In genomic region chr14:55015767-55016111, GRCm38 (mm10) we compare ENCODE assay signal across 9 mouse cellular contexts. TPM values are rescaled to one million over a fixed set of nuclear protein-coding genes. Genes with fewer than 3 reads are reported as not detected.
DNase-seq lines count a peak whose midpoint lies in the region; ATAC-seq and TF ChIP-seq lines count a peak whose summit lies in the region.
"Had no signal": no experiment of that assay in that cellular context is flagged by ENCODE, and none has a peak within 500 bp of the region (broad histone marks: within the 10 kb centered on the region; RNA-seq: fewer than 3 reads in every experiment).

No protein-coding gene starts in this region.

- H3K4me3 ChIP-seq in gastrocnemius, adult 2 months = peak overlapping the region; percentile 82
- H3K4me3 ChIP-seq in thymus, adult 2 months (ENCODE audit: control insufficient read depth, insufficient read depth, low read length) = peak overlapping the region; percentile 59
- H3K4me3 ChIP-seq in liver, adult 2 months (ENCODE audit: insufficient read depth, low read depth, low read length) = peak overlapping the region; percentile 65
- H3K4me3 ChIP-seq in stomach, embryonic 16.5 days (replicated peaks; ENCODE audit: low read length) = peak overlapping the region; percentile 84

- H3K27ac ChIP-seq in gastrocnemius, adult 2 months = peak overlapping the region; percentile 91
- H3K27ac ChIP-seq in thymus, adult 2 months (ENCODE audit: control insufficient read depth, insufficient read depth, low read length) = peak overlapping the region; percentile 3
- peak overlapping the region; percentile 65 for H3K27ac ChIP-seq in liver, adult 2 months (replicated peaks; ENCODE audit: insufficient read depth, low read depth, low read length)
- peak overlapping the region; percentile 88 for H3K27ac ChIP-seq in stomach, embryonic 16.5 days (ENCODE audit: low read length)

- peak; percentile 44 for DNase-seq in gastrocnemius, adult 2 months
- DNase-seq in gastrocnemius, adult 8-10 months (ENCODE audit: low spot score in 2 of 2) = no peak
- no peak for DNase-seq in thymus, adult 2 months
- no peak for DNase-seq in thymus, postnatal 14 days
- DNase-seq in liver, adult 2 months (ENCODE audit: extremely low read depth, low read depth, low spot score) = no peak
- DNase-seq in urinary bladder, postnatal 14 days (ENCODE audit: low spot score) = no peak
- no peak for DNase-seq in layer of hippocampus, postnatal 14 days (ENCODE audit: low spot score in 2 of 2)

- peak overlapping the region; percentile 82 for H3K4me2 ChIP-seq in stomach, embryonic 16.5 days (ENCODE audit: low read depth, low read length)

- H3K9ac ChIP-seq in liver, adult 2 months (ENCODE audit: low read depth, low read length) = peak overlapping the region; percentile 76
- H3K9ac ChIP-seq in stomach, embryonic 16.5 days (ENCODE audit: low read length) = peak overlapping the region; percentile 89

- TF ChIP-seq CTCF in gastrocnemius, adult 2 months (IDR thresholded peaks at IDR 0.05) = no peak
- no peak for TF ChIP-seq CTCF in thymus, adult 2 months (IDR thresholded peaks at IDR 0.05; ENCODE audit: borderline replicate concordance, control insufficient read depth, extremely low read depth, insufficient read depth, low read length, poor library complexity)
- TF ChIP-seq CTCF in liver, adult 2 months (IDR thresholded peaks at IDR 0.05; ENCODE audit: low read depth, low read length) = no peak

- WGBS in thymus, adult 2 months = under 1% methylated on average over 17 of the region's 17 CpGs
- under 1% methylated on average over 17 of the region's 17 CpGs for WGBS in liver, adult 2 months
- WGBS in stomach, embryonic 16.5 days = under 1% methylated on average over 17 of the region's 17 CpGs

- H3K27me3 ChIP-seq in thymus, adult 2 months (ENCODE audit: control insufficient read depth, insufficient read depth, low read length) = no peaks in the 10 kb centered on the region
- no peaks in the 10 kb centered on the region for H3K27me3 ChIP-seq in liver, adult 2 months (ENCODE audit: control insufficient read depth, insufficient read depth, low read length)
- no peaks in the 10 kb centered on the region for H3K27me3 ChIP-seq in stomach, embryonic 16.5 days (ENCODE audit: control insufficient read depth, insufficient read depth, low read length)

- no peaks in the 10 kb centered on the region for H3K9me3 ChIP-seq in stomach, embryonic 16.5 days (replicated peaks; ENCODE audit: control insufficient read depth, low read length)

- TF ChIP-seq POLR2A in thymus, adult 2 months (IDR thresholded peaks at IDR 0.05; ENCODE audit: control insufficient read depth, extremely low read depth, insufficient read depth, low read length, poor library complexity) = no peak
- no peak for TF ChIP-seq POLR2A in liver, adult 2 months (IDR thresholded peaks at IDR 0.05; ENCODE audit: extremely low read depth, insufficient read depth, low read length)

- peaks cover 12% of the 10 kb centered on the region for H3K36me3 ChIP-seq in thymus, adult 2 months (ENCODE audit: control insufficient read depth, insufficient read depth, low read length)
- peaks cover 14% of the 10 kb centered on the region for H3K36me3 ChIP-seq in liver, adult 2 months (ENCODE audit: control insufficient read depth, insufficient read depth, low read length)
- H3K36me3 ChIP-seq in stomach, embryonic 16.5 days (ENCODE audit: control insufficient read depth, insufficient read depth, low read length) = peaks cover 4% of the 10 kb centered on the region; the same call in 1 of the 2 replicates

- ATAC-seq in stomach, embryonic 16.5 days (ENCODE audit: insufficient read depth, low FRiP score) = no peak

- H3K4me1 ChIP-seq in thymus, adult 2 months (replicated peaks; ENCODE audit: control insufficient read depth, insufficient read depth, low read length) = peaks cover 5% of the 10 kb centered on the region
- peaks cover 7% of the 10 kb centered on the region for H3K4me1 ChIP-seq in liver, adult 2 months (ENCODE audit: control insufficient read depth, insufficient read depth, low read length)
- no peaks in the 10 kb centered on the region for H3K4me1 ChIP-seq in stomach, embryonic 16.5 days (ENCODE audit: control insufficient read depth, insufficient read depth, low read length)

- intact Hi-C loops in gastrocnemius, adult 2 months (cut with DNase I) = loop anchor here (2.0 kb wide), 1 partner anchor 173 kb away; no protein-coding TSS in a partner anchor

- H3K79me2 ChIP-seq in liver, adult 2 months (ENCODE audit: control insufficient read depth, insufficient read depth, low read length) = peaks cover 4% of the 10 kb centered on the region; the same call in 1 of the 2 replicates

RNA-seq across cellular contexts. Expression of gene Ngdn, which starts 0.5 kb away (rescaled TPM):
- 10 to 100 TPM; 18.1 to 19.9 TPM for total RNA-seq in gastrocnemius, adult 2 months (2021)
- 10 to 100 TPM; 18.5 to 19.7 (median 19.1) TPM for total RNA-seq in gastrocnemius, adult 8-10 months (2022)
- 24.6 and 31.0 TPM in 2 replicates for polyA plus RNA-seq in thymus, adult 2 months (2012; rRNA removed)
- 25.8 and 26.9 TPM in 2 replicates for total RNA-seq in liver, adult 2 months (2014; rRNA removed)
- 6.9 and 8.1 TPM in 2 replicates for polyA plus RNA-seq in liver, adult 2 months (2012; rRNA removed)
- polyA plus RNA-seq in stomach, embryonic 16.5 days (2015; fragmentation: Nextera tagmentation; extraction: Ambion mirVana) = 74.7 and 74.9 TPM in 2 replicates
- total RNA-seq in layer of hippocampus, postnatal 14 days (2021) = 10 to 100 TPM; 28.6 to 33.5 TPM

RNA-seq across cellular contexts. Expression of gene Myh7, which starts 21.3 kb away (rescaled TPM):
- total RNA-seq in gastrocnemius, adult 2 months (2021) = 1,000 to 10,000 TPM in 1 of 2 experiments, 100 to 1,000 TPM in 1; 520 to 1,662 TPM
- 100 to 1,000 TPM; 508 to 760 (median 618) TPM for total RNA-seq in gastrocnemius, adult 8-10 months (2022)
- polyA plus RNA-seq in thymus, adult 2 months (2012; rRNA removed) = 0.23 and 0.96 TPM in 2 replicates
- 1.5 TPM in 1 of 2 replicates, not detected in the other for total RNA-seq in liver, adult 2 months (2014; rRNA removed)
- polyA plus RNA-seq in liver, adult 2 months (2012; rRNA removed) = 0.02 TPM in 1 of 2 replicates, not detected in the other
- polyA plus RNA-seq in stomach, embryonic 16.5 days (2015; fragmentation: Nextera tagmentation; extraction: Ambion mirVana) = 7.6 and 25.7 TPM in 2 replicates
- total RNA-seq in layer of hippocampus, postnatal 14 days (2021) = 1 to 10 TPM; 4.0 to 5.4 TPM

RNA-seq across cellular contexts. Expression of gene Gm17428, which starts 39.0 kb away (rescaled TPM):
- total RNA-seq in gastrocnemius, adult 2 months (2021) = not detected
- not detected for total RNA-seq in gastrocnemius, adult 8-10 months (2022)
- polyA plus RNA-seq in thymus, adult 2 months (2012; rRNA removed) = not detected in 2 replicates
- not detected in 2 replicates for total RNA-seq in liver, adult 2 months (2014; rRNA removed)
- polyA plus RNA-seq in liver, adult 2 months (2012; rRNA removed) = not detected in 2 replicates
- polyA plus RNA-seq in stomach, embryonic 16.5 days (2015; fragmentation: Nextera tagmentation; extraction: Ambion mirVana) = not detected in 2 replicates
- total RNA-seq in layer of hippocampus, postnatal 14 days (2021) = not detected
- polyA plus RNA-seq: large intestine, adult 2 months had no signal

RNA-seq across cellular contexts. Expression of gene Myh6, which starts 49.0 kb away (rescaled TPM):
- total RNA-seq in gastrocnemius, adult 2 months (2021) = 100 to 1,000 TPM; 109 to 348 TPM
- total RNA-seq in gastrocnemius, adult 8-10 months (2022) = 100 to 1,000 TPM; 106 to 159 (median 128) TPM
- polyA plus RNA-seq in thymus, adult 2 months (2012; rRNA removed) = 13.4 and 159 TPM in 2 replicates
- total RNA-seq in liver, adult 2 months (2014; rRNA removed) = 0.60 TPM in 1 of 2 replicates, not detected in the other
- 0.02 and 0.04 TPM in 2 replicates for polyA plus RNA-seq in liver, adult 2 months (2012; rRNA removed)
- 0.56 and 2.1 TPM in 2 replicates for polyA plus RNA-seq in stomach, embryonic 16.5 days (2015; fragmentation: Nextera tagmentation; extraction: Ambion mirVana)
- total RNA-seq in layer of hippocampus, postnatal 14 days (2021) = 1 to 10 TPM; 2.0 to 2.8 TPM

Comparison
In these comparisons a context has a peak if more than half of its experiments do, and no peak if none do; other contexts are left out.
1. H3K27ac ChIP-seq: peak in every context shown above with its lines; median percentile 91 in gastrocnemius, adult 2 months; 88 in stomach, embryonic 16.5 days; 65 in liver, adult 2 months; 3 in thymus, adult 2 months.
2. RNA of gene Myh7, which starts 21.3 kb away (total RNA-seq): 520 to 1,662 TPM in gastrocnemius, adult 2 months and 508 to 760 TPM in gastrocnemius, adult 8-10 months; 4.0 to 5.4 TPM in layer of hippocampus, postnatal 14 days and 1.5 TPM in liver, adult 2 months; every median in the first group is over 10 times any median in the second.
3. Peak in every context shown above with its lines, with median percentiles within 50 percentile points of each other: H3K4me3 ChIP-seq.